Mouse (Mus musculus): ENCODE measurements around the gene Tmem151a. TPM values are rescaled to one million over a fixed set of nuclear protein-coding genes. Genes with fewer than 3 reads are reported as not detected.

Gene Tmem151a
- polyA plus RNA-seq, 1 experiment from 2014 or later = 0.79 TPM

DNA sequence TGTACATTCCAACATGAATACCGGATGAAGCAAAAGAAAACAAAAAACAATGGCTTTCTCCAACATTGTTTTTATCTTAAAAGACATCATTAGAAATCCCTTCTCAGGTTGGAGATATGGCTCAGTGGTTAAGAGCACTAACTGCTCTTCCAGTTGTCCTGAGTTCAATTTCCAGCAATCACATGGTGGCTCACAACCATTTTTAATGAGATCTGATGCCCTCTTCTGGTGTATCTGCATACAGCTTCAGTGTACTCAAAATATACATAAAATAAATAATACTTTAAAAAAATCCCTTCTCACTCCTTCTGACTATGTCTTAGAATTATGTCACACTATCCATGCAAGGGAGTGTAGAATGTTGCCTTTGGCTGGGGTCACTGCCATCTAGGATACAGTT, 6.1 kb downstream of the Tmem151a start:
- TF ChIP-seq CTCF (IDR thresholded peaks at IDR 0.05; ENCODE audit: low read depth) (no peak), EP300 (IDR thresholded peaks at IDR 0.05; ENCODE audit: low read depth) (no peak)
- ATAC-seq = no peak
- H3K36me3 ChIP-seq (replicated peaks; ENCODE audit: insufficient read depth, low read length) = no peaks in the 10 kb centered on the region
- no peak overlapping the region for H3K4me3 ChIP-seq (ENCODE audit: low read depth, low read length)
- no peak overlapping the region for H3K9ac ChIP-seq (replicated peaks)
- WGBS (ENCODE audit: insufficient replicate concordance) = 76% methylated on average over 1 of the region's 1 CpGs
- H3K9me3 ChIP-seq (ENCODE audit: low read length) = no peaks in the 10 kb centered on the region
- no peak overlapping the region for H3K27ac ChIP-seq (ENCODE audit: low read depth)
- peaks cover 48% of the 10 kb centered on the region for H3K27me3 ChIP-seq (ENCODE audit: insufficient read depth, low read length)
- DNase-seq = no peak
- H3K4me2 ChIP-seq (ENCODE audit: low read depth, low read length) = no peak overlapping the region
- H3K4me1 ChIP-seq (ENCODE audit: insufficient read depth) = no peaks in the 10 kb centered on the region

DNA sequence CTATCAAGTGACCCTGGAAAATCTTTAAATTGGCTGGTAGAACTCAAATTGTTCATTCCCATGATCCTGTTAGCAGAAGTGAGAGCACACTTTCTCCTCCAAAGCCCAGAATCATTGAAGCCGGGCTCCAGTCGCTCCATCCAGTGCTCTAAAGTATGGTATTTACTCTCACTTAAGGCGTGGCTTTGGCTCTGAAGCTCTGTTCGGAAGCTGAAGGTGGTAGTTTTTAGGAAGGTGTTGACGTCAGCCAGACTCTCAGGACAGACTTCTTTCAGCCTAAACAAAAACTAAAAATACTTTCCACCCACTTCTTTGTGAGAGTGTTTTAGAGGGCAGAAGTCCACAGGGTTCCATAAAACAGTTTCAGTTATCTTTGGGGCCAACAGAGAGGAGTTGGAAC, 11.8 kb downstream of the Tmem151a start:
- 32% methylated on average over 5 of the region's 5 CpGs for WGBS (ENCODE audit: insufficient replicate concordance)
- ATAC-seq (no peak), DNase-seq (no peak)
- H3K4me2 ChIP-seq (ENCODE audit: low read depth, low read length) = no peak overlapping the region
- TF ChIP-seq CTCF (IDR thresholded peaks at IDR 0.05; ENCODE audit: low read depth) (no peak), EP300 (IDR thresholded peaks at IDR 0.05; ENCODE audit: low read depth) (no peak)
- peaks cover 45% of the 10 kb centered on the region for H3K27me3 ChIP-seq (ENCODE audit: insufficient read depth, low read length)
- H3K4me3 ChIP-seq (ENCODE audit: low read depth, low read length) = no peak overlapping the region
- H3K9ac ChIP-seq (replicated peaks) = no peak overlapping the region
- no peaks in the 10 kb centered on the region for H3K36me3 ChIP-seq (replicated peaks; ENCODE audit: insufficient read depth, low read length)
- H3K9me3 ChIP-seq (ENCODE audit: low read length) = no peaks in the 10 kb centered on the region
- peaks cover 20% of the 10 kb centered on the region for H3K4me1 ChIP-seq (ENCODE audit: insufficient read depth)
- H3K27ac ChIP-seq (ENCODE audit: low read depth) = no peak overlapping the region

DNA sequence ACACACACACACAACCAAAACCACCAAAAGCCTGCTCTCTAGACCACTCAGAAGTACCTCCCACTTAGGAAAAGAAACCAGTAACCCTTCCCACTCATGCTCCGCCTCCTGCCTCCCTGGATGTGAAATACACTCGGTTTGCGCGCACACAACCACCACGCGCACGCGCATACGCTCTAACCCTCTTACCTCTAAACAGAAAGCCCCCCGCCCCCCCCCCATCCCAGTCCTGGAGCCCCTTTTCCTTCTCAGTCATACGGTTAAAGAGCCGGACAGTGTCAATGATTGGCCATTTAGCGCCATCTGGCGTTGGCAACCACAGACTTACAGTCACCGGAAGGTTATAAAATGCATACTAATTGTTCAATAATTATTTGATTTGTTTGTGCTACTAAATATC, 12.3 kb downstream of the Tmem151a start:
- peaks cover 46% of the 10 kb centered on the region for H3K27me3 ChIP-seq (ENCODE audit: insufficient read depth, low read length)
- TF ChIP-seq CTCF (IDR thresholded peaks at IDR 0.05; ENCODE audit: low read depth) (peak; percentile 75), EP300 (IDR thresholded peaks at IDR 0.05; ENCODE audit: low read depth) (no peak)
- DNase-seq (peak; percentile 78), ATAC-seq (no peak; the same call in 1 of the 2 replicates)
- H3K9ac ChIP-seq (replicated peaks) = no peak overlapping the region
- WGBS (ENCODE audit: insufficient replicate concordance) = 1% methylated on average over 15 of the region's 15 CpGs
- H3K4me3 ChIP-seq (ENCODE audit: low read depth, low read length) = peak overlapping the region; percentile 50
- no peaks in the 10 kb centered on the region for H3K36me3 ChIP-seq (replicated peaks; ENCODE audit: insufficient read depth, low read length)
- H3K4me2 ChIP-seq (ENCODE audit: low read depth, low read length) = peak overlapping the region; percentile 83
- H3K27ac ChIP-seq (ENCODE audit: low read depth) = no peak overlapping the region
- H3K9me3 ChIP-seq (ENCODE audit: low read length) = no peaks in the 10 kb centered on the region
- H3K4me1 ChIP-seq (ENCODE audit: insufficient read depth) = peaks cover 23% of the 10 kb centered on the region

DNA sequence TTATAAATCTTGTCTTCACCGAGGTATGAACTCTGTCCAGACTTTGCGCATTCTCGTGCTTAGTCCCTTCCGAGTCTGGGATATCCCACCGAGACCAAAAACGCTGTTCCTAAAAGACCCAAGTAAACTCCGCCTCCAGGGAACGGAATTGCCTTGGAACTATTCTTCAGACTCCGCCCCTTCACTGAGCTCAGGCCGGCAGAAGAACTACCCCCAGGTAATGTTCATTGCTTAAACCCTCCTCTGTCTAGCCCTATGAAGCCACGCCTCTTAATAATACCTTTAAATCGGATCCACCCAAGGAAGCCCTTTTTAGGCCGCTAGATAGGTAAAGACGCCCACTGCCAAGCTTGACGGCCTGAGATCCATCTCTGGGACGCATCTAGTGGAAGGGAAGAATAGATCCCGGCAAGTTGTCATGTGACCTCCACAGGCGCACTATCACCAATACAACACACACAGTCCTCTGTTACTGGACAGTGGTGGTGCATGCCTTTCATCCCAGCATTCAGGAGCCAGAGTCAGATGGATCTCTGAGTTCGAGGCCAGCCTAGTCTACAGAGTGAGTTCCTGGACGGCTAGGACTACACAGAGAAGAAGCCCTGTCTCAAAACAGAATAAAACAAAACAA, 12.8 kb downstream of the Tmem151a start:
- Histone ChIP-seq H3K4me1 (ENCODE audit: insufficient read depth) (peaks cover 28% of the 10 kb centered on the region), H3K9ac (replicated peaks) (no peak overlapping the region), H3K9me3 (ENCODE audit: low read length) (no peaks in the 10 kb centered on the region), H3K27ac (ENCODE audit: low read depth) (no peak overlapping the region), H3K4me3 (ENCODE audit: low read depth, low read length) (peak overlapping the region; percentile 50), H3K4me2 (ENCODE audit: low read depth, low read length) (peak overlapping the region; percentile 83), H3K27me3 (ENCODE audit: insufficient read depth, low read length) (peaks cover 50% of the 10 kb centered on the region), H3K36me3 (replicated peaks; ENCODE audit: insufficient read depth, low read length) (no peaks in the 10 kb centered on the region)
- DNase-seq = no peak
- WGBS (ENCODE audit: insufficient replicate concordance) = 5% methylated on average over 20 of the region's 20 CpGs
- ATAC-seq = peak; percentile 26; the same call in 1 of the 2 replicates
- TF ChIP-seq EP300 (IDR thresholded peaks at IDR 0.05; ENCODE audit: low read depth) (no peak), CTCF (IDR thresholded peaks at IDR 0.05; ENCODE audit: low read depth) (no peak)

DNA sequence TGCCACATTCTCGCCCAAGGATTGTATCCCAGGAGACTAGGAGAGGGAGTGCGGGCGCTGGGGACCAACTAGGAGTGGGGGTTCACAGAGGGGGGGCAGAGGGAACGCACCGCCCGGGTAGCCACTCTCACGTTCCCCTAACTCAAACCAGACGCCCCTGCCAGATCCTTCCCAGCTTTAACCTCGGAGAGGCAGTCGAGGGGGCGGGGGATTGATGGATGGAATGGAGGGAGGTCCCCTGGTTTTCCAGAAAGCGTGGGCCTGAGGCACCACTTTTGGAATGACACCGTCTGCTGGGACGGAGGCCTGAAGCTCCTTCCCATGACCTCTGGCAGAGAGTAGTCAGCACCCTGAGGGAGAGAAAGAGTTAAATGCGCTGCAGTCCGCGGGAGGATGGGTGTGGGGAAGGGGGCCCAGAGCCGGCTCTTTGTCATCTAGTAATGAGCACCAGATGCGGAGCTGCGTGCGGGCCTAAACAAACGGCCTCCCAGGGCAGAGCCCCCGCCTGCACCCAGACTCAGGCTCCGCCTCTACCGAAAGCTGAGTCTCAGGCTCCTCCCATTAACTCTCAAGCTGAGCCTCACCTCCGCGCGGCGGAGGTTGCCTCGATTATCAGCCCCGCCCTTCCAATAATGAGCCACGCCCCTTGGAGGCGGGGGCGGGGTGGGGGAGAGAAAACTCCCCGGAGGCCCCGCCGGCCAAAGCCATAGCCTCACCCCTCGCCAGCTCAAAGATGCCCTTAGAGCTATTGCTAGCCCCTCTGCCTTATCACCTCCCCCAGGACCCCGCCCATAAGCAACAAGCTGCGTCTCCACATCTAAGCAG, 13.6 kb downstream of the Tmem151a start:
- peak; percentile 76 for ATAC-seq
- no peak overlapping the region for H3K27ac ChIP-seq (ENCODE audit: low read depth)
- H3K9me3 ChIP-seq (ENCODE audit: low read length) = no peaks in the 10 kb centered on the region
- H3K27me3 ChIP-seq (ENCODE audit: insufficient read depth, low read length) = peaks cover 54% of the 10 kb centered on the region
- H3K4me2 ChIP-seq (ENCODE audit: low read depth, low read length) = peak overlapping the region; percentile 83
- 3% methylated on average over 40 of the region's 40 CpGs for WGBS (ENCODE audit: insufficient replicate concordance)
- no peaks in the 10 kb centered on the region for H3K36me3 ChIP-seq (replicated peaks; ENCODE audit: insufficient read depth, low read length)
- H3K4me3 ChIP-seq (ENCODE audit: low read depth, low read length) = peak overlapping the region; percentile 50
- peak; percentile 80 for DNase-seq
- H3K9ac ChIP-seq (replicated peaks) = peak overlapping the region; percentile 18; the same call in 1 of the 2 replicates
- peaks cover 28% of the 10 kb centered on the region for H3K4me1 ChIP-seq (ENCODE audit: insufficient read depth)
- TF ChIP-seq CTCF (IDR thresholded peaks at IDR 0.05; ENCODE audit: low read depth) (no peak), EP300 (IDR thresholded peaks at IDR 0.05; ENCODE audit: low read depth) (no peak)

DNA sequence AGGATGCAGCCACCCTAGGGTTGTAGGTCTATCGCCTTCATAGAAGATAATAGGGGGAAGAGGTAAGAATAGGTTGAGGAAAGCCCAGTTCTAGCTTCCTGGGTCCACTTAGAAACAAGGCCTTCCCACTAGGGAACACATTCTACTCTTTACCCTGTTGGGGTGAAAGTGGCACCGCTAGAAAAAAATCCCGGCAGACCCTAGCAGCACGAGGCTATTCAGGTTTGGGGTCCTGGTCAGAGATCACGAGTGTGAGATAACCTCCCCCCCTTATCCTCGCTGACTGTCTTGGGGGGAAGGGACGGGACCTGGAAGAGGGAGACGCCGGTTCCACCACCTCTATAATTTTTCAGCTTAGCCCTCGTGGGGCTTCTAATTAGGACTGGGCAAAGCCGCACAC, 14.3 kb downstream of the Tmem151a start:
- 0 out of 2 replicates have a peak overlapping the region, but pooled peaks have one; percentile 50 for H3K4me3 ChIP-seq (ENCODE audit: low read depth, low read length)
- no peak overlapping the region for H3K27ac ChIP-seq (ENCODE audit: low read depth)
- peak overlapping the region; percentile 83 for H3K4me2 ChIP-seq (ENCODE audit: low read depth, low read length)
- no peaks in the 10 kb centered on the region for H3K9me3 ChIP-seq (ENCODE audit: low read length)
- H3K36me3 ChIP-seq (replicated peaks; ENCODE audit: insufficient read depth, low read length) = no peaks in the 10 kb centered on the region
- peaks cover 55% of the 10 kb centered on the region for H3K27me3 ChIP-seq (ENCODE audit: insufficient read depth, low read length)
- peaks cover 28% of the 10 kb centered on the region for H3K4me1 ChIP-seq (ENCODE audit: insufficient read depth)
- DNase-seq = no peak
- no peak for TF ChIP-seq EP300 (IDR thresholded peaks at IDR 0.05; ENCODE audit: low read depth)
- TF ChIP-seq CTCF (IDR thresholded peaks at IDR 0.05; ENCODE audit: low read depth) = no peak
- 17% methylated on average over 10 of the region's 11 CpGs for WGBS (ENCODE audit: insufficient replicate concordance)
- ATAC-seq = no peak
- H3K9ac ChIP-seq (replicated peaks) = no peak overlapping the region

All from liver, postnatal 0 days (tissue).